Mouse (Mus musculus): ENCODE measurements around the gene Mobp. TPM values are rescaled to one million over a fixed set of nuclear protein-coding genes. Genes with fewer than 3 reads are reported as not detected.

Gene Mobp
- polyA plus RNA-seq, 1 experiment from 2014 or later = not detected

Other genes with a start within 250 kb of the Mobp start
- gene Gorasp1, start 212.1 kb upstream of the Mobp start, polyA plus RNA-seq (2015; fragmentation: Nextera tagmentation; extraction: Ambion mirVana) = 31.1 and 35.6 TPM in 2 replicates
- gene Ttc21a, start 212.1 kb upstream of the Mobp start, polyA plus RNA-seq (2015; fragmentation: Nextera tagmentation; extraction: Ambion mirVana) = 0.67 and 1.1 TPM in 2 replicates
- 8.2 and 8.7 TPM in 2 replicates for gene Csrnp1, start 165.0 kb upstream of the Mobp start, polyA plus RNA-seq (2015; fragmentation: Nextera tagmentation; extraction: Ambion mirVana)
- gene Xirp1, start 126.1 kb upstream of the Mobp start, polyA plus RNA-seq (2015; fragmentation: Nextera tagmentation; extraction: Ambion mirVana) = 0.96 and 1.3 TPM in 2 replicates
- 7.8 and 9.2 TPM in 2 replicates for gene Cx3cr1, start 79.8 kb upstream of the Mobp start, polyA plus RNA-seq (2015; fragmentation: Nextera tagmentation; extraction: Ambion mirVana)
- gene Ccr8, start 57.6 kb upstream of the Mobp start, polyA plus RNA-seq (2015; fragmentation: Nextera tagmentation; extraction: Ambion mirVana) = 0.36 and 0.79 TPM in 2 replicates
- gene Slc25a38, start 39.3 kb upstream of the Mobp start, polyA plus RNA-seq (2015; fragmentation: Nextera tagmentation; extraction: Ambion mirVana) = 31.1 and 34.5 TPM in 2 replicates
- 1,474 and 1,505 TPM in 2 replicates for gene Rpsa, start 22.0 kb upstream of the Mobp start, polyA plus RNA-seq (2015; fragmentation: Nextera tagmentation; extraction: Ambion mirVana)
- gene Myrip, start 151.8 kb downstream of the Mobp start, polyA plus RNA-seq (2015; fragmentation: Nextera tagmentation; extraction: Ambion mirVana) = 0.29 and 0.31 TPM in 2 replicates

Measured in lung, embryonic 15.5 days (tissue).